13 mouse cellular contexts compared by ENCODE assay signal in the genomic region with DNA sequence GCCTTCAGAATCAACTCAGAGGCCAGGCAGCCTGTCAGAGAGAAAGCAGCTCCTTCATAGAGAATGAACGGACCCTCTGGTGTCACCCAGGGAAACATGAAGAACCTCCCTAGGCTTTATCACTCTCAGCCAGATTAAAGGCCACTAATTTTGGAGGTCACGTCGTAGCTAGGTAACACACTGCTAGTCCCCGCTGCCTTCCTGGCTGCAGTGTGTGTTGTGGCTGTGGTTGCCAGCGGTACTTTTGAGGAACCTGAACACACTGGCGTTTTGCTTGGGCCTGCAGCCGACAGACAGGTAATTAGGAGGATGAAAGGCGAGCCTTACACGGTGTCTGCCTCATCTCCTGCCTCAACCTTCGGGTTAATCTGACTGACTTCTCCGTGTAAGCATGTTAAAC.
"Had no signal": no experiment of that assay in that cellular context is flagged by ENCODE, and none has a peak within 500 bp of the region (broad histone marks: within the 10 kb centered on the region; RNA-seq: fewer than 3 reads in every experiment).

No protein-coding gene starts in this region.

- DNase-seq: kidney, adult 11 months; kidney, adult 8-10 months; kidney, postnatal 10 days; kidney, postnatal 36 days; layer of hippocampus, postnatal 36 days; left cerebral cortex, postnatal 4 days; liver, postnatal 0 days; lung, embryonic 14.5 days; midbrain, embryonic 14.5 days; right cerebral cortex, adult 18-20 months; right cerebral cortex, postnatal 14 days; spleen, adult 18-20 months; thymus, postnatal 25 days had no signal
